Mouse (Mus musculus): Measurements from ENCODE around the gene Plcxd3. TPM values are rescaled to one million over a fixed set of nuclear protein-coding genes. Genes with fewer than 3 reads are reported as not detected.
"Not testable (repeated sequence)": the region's sequence is repeated elsewhere in the genome, so short reads cannot be mapped to it uniquely, and the experiment has no call there.

Plcxd3 gene
- polyA plus RNA-seq, 1 experiment from 2014 or later: not detected

DNA sequence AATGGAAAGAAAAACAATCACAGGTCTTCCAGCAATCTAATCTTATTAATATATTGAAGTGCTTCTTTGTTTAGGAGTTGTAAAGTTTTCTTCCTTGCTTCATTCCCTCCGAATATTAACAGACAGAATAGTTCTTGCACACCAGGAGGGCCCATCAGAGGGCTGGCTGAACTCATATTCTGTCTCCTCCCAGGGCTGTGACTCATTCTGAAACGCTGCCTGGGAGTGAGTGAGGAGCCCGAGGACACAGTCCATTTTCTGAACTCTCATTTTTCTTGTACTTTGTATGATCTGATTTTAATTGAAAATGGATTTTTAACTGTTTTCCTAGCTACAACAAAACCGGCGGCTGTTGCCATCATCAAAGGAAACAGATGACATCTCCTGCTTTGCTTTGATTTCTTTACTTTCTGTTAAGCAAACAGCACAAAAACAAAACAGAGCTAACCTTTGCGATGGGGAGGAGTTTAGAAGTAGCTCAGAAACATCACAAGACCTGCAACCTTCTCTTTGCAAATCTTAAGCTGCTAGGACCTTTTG, 186.2 kb downstream of the Plcxd3 start:
- in situ Hi-C loops (cut with MboI; ENCODE audit: low pct_unique_long_range_greater_than_20kb): no loop called here
- DNase-seq (ENCODE audit: low read depth, low spot score): no peak
- ChIA-PET POLR2A (no interaction called here), CTCF (no interaction called here)
- TF ChIP-seq CTCF (IDR thresholded peaks at IDR 0.05): no peak
- H3K27me3 ChIP-seq: peaks cover 6% of the 10 kb centered on the region
- ATAC-seq: no peak

GRCm38 (mm10) chr15:4595521-4595920, 220.2 kb downstream of the Plcxd3 start:
- POLR2A ChIA-PET; in situ Hi-C loops (cut with MboI; ENCODE audit: low pct_unique_long_range_greater_than_20kb); CTCF ChIA-PET; DNase-seq (ENCODE audit: low read depth, low spot score); H3K27me3 ChIP-seq; ATAC-seq: not testable (repeated sequence)

DNA sequence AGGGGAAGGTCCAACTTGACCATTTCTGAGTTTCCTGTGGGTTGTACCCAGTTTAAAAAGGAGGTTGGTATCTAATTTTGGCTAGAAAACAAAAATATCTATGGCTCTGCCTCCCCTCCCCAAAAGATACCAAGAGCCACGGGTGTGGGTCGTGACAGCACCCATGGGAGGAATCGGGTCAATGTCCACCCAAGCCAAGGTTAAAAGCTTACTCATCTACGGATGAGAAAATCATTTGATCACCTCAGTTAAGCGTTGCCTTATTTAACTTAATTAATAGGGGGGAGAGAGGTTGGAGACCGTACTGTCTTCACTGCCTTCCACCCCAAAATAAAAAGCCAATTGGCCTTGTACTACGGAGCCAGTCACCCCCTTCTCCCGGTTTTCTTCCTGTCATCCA, 223.4 kb downstream of the Plcxd3 start:
- H3K27me3 ChIP-seq; DNase-seq (ENCODE audit: low read depth, low spot score); CTCF ChIA-PET; ATAC-seq; POLR2A ChIA-PET; in situ Hi-C loops (cut with MboI; ENCODE audit: low pct_unique_long_range_greater_than_20kb): not testable (repeated sequence)

DNA sequence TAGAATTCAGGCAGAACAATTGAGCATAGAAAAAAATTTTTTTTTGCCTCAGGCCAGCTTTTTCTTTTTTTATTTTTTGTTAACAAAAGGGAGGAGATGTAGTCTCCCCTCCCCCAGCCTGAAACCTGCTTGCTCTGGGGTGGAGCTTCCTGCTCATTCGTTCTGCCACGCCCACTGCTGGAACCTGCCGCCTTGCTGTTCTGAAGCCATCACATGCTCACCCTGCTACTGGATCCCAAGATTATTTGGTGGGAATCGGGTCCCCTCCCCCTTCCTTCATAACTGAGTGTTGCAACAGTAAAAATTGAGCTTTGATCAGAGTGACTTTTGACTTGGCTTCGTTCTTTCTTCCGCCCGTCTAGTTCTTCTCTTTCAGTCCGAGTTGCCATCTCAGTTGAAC, 224.0 kb downstream of the Plcxd3 start:
- ATAC-seq; CTCF ChIA-PET; in situ Hi-C loops (cut with MboI; ENCODE audit: low pct_unique_long_range_greater_than_20kb); DNase-seq (ENCODE audit: low read depth, low spot score); H3K27me3 ChIP-seq; POLR2A ChIA-PET: not testable (repeated sequence)

DNA sequence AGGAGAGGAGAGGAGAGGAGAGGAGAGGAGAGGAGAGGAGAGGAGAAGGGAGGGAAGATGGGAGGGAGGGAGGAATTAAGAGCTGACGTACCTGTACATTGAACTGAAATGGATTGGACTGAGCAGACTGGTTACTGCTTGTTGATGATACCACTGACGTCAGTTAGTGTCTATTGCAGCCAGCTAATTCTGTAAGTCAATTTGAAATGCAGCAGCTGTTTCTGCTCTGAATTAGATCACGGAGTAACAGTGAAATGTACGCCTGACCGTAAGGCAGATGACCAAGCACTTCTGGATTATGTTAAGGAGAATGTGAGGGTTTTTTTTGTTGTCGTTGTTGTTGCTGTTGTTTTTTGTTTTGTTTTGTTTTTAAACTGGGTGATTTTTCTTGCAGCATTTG, 230.3 kb downstream of the Plcxd3 start:
- peaks cover 7% of the 10 kb centered on the region for H3K27me3 ChIP-seq
- CTCF ChIA-PET: no interaction called here
- POLR2A ChIA-PET: no interaction called here
- ATAC-seq (no peak), DNase-seq (ENCODE audit: low read depth, low spot score) (no peak)
- no peak for TF ChIP-seq CTCF (IDR thresholded peaks at IDR 0.05)
- in situ Hi-C loops (cut with MboI; ENCODE audit: low pct_unique_long_range_greater_than_20kb): no loop called here
